Mouse (Mus musculus) E14TG2a.4 (cell line): ENCODE data around the gene Gnao1.

Experiments
- H3K27me3 ChIP-seq: 2 replicates; pipeline ENCODE4 v1.6.1; 2014; ENCODE audit warnings: low read length, control low read depth; ENCODE audit not compliant: insufficient read depth
- H3K36me3 ChIP-seq: 2 replicates; pipeline ENCODE4 v1.6.1; 2014; ENCODE audit warnings: low read length, control low read depth; ENCODE audit not compliant: insufficient read depth
- H3K4me1 ChIP-seq: replicated peaks from 2 replicates; pipeline ENCODE4 v1.6.1; 2014; ENCODE audit warnings: low read depth, low read length, control low read depth
- H3K4me3 ChIP-seq: replicated peaks from 2 replicates; pipeline ENCODE4 v1.5.1; 2014; ENCODE audit warnings: mild to moderate bottlenecking, low read length
- H3K9me3 ChIP-seq: 2 replicates; pipeline ENCODE4 v1.6.1; 2014; ENCODE audit warnings: low read length, control low read depth
- CTCF ChIP-seq: conservative IDR thresholded peaks from 2 replicates; pipeline ENCODE4 v1.5.1; 2014; ENCODE audit warnings: low read length
- NANOG ChIP-seq: IDR thresholded peaks from 2 replicates; pipeline ENCODE4 v1.6.1; 2014; ENCODE audit warnings: borderline replicate concordance, low read length, mixed read lengths
- POU5F1 ChIP-seq: IDR thresholded peaks from 2 replicates; pipeline ENCODE4 v1.6.1; 2014; ENCODE audit warnings: low read length, borderline replicate concordance

Gnao1 gene

GRCm38 (mm10) chr8:93952511-93952910 lies 142.7 kb downstream of the Gnao1 start:
- H3K4me1 ChIP-seq: peaks cover 8% of the 10 kb centered on the region; the same call in 1 of the 2 replicates
- TF ChIP-seq NANOG: no peak
- TF ChIP-seq CTCF: peak; percentile 18; the same call in 1 of the 2 replicates
- TF ChIP-seq POU5F1: no peak
- H3K27me3 ChIP-seq: peaks cover 11% of the 10 kb centered on the region; the same call in 1 of the 2 replicates
- H3K9me3 ChIP-seq: no peaks in the 10 kb centered on the region
- peak overlapping the region; percentile 48 for H3K4me3 ChIP-seq
- no peaks in the 10 kb centered on the region for H3K36me3 ChIP-seq

GRCm38 (mm10) chr8:93958402-93958801 lies 148.6 kb downstream of the Gnao1 start:
- TF ChIP-seq POU5F1: no peak
- Histone ChIP-seq H3K36me3 (no peaks in the 10 kb centered on the region), H3K9me3 (no peaks in the 10 kb centered on the region), H3K4me3 (no peak overlapping the region), H3K27me3 (peaks cover 15% of the 10 kb centered on the region; the same call in 1 of the 2 replicates), H3K4me1 (no peaks in the 10 kb centered on the region; the same call in 1 of the 2 replicates)

- 0 out of 2 replicates have a peak, but pooled peaks cover 8% of the 10 kb centered on the region for H3K27me3 ChIP-seq
- H3K4me3 ChIP-seq: no peak overlapping the region
- no peak for TF ChIP-seq CTCF
- no peak for TF ChIP-seq POU5F1
- TF ChIP-seq NANOG: no peak
- no peaks in the 10 kb centered on the region for H3K4me1 ChIP-seq
- no peaks in the 10 kb centered on the region for H3K36me3 ChIP-seq
- H3K9me3 ChIP-seq: no peaks in the 10 kb centered on the region
Measured at GRCm38 (mm10) chr8:93960909-93961308, 151.1 kb downstream of the Gnao1 start.

- Histone ChIP-seq H3K4me1 (peaks cover 12% of the 10 kb centered on the region), H3K9me3 (no peaks in the 10 kb centered on the region), H3K36me3 (peaks cover 8% of the 10 kb centered on the region; the same call in 1 of the 2 replicates), H3K4me3 (no peak overlapping the region), H3K27me3 (no peaks in the 10 kb centered on the region)
- TF ChIP-seq POU5F1 (no peak), CTCF (no peak), NANOG (no peak)
Measured at GRCm38 (mm10) chr8:93968293-93968692, 158.5 kb downstream of the Gnao1 start.

- H3K4me3 ChIP-seq: no peak overlapping the region
- no peaks in the 10 kb centered on the region for H3K27me3 ChIP-seq
- H3K36me3 ChIP-seq: peaks cover 23% of the 10 kb centered on the region
- H3K9me3 ChIP-seq: no peaks in the 10 kb centered on the region
- H3K4me1 ChIP-seq: peaks cover 12% of the 10 kb centered on the region
- no peak for TF ChIP-seq POU5F1
- no peak for TF ChIP-seq NANOG
- TF ChIP-seq CTCF: no peak
Measured at GRCm38 (mm10) chr8:93969626-93970340, 160.0 kb downstream of the Gnao1 start.

GRCm38 (mm10) chr8:93971451-93971850 lies 161.7 kb downstream of the Gnao1 start:
- peaks cover 12% of the 10 kb centered on the region for H3K4me1 ChIP-seq
- no peak for TF ChIP-seq NANOG
- no peak for TF ChIP-seq CTCF
- no peak for TF ChIP-seq POU5F1
- no peaks in the 10 kb centered on the region for H3K9me3 ChIP-seq
- H3K4me3 ChIP-seq: no peak overlapping the region
- H3K27me3 ChIP-seq: no peaks in the 10 kb centered on the region
- H3K36me3 ChIP-seq: peaks cover 34% of the 10 kb centered on the region

GRCm38 (mm10) chr8:93972211-93972610 lies 162.4 kb downstream of the Gnao1 start:
- peaks cover 34% of the 10 kb centered on the region for H3K36me3 ChIP-seq
- H3K27me3 ChIP-seq: no peaks in the 10 kb centered on the region
- TF ChIP-seq POU5F1: no peak
- TF ChIP-seq CTCF: no peak
- TF ChIP-seq NANOG: no peak
- no peak overlapping the region for H3K4me3 ChIP-seq
- H3K4me1 ChIP-seq: peaks cover 12% of the 10 kb centered on the region
- H3K9me3 ChIP-seq: no peaks in the 10 kb centered on the region

- Histone ChIP-seq H3K4me3 (0 out of 2 replicates have a peak overlapping the region, but pooled peaks have one; percentile 11), H3K4me1 (peaks cover 12% of the 10 kb centered on the region), H3K36me3 (peaks cover 34% of the 10 kb centered on the region), H3K9me3 (no peaks in the 10 kb centered on the region), H3K27me3 (no peaks in the 10 kb centered on the region)
- no peak for TF ChIP-seq CTCF
- no peak for TF ChIP-seq POU5F1
- TF ChIP-seq NANOG: no peak
Measured at GRCm38 (mm10) chr8:93972971-93973734, 163.4 kb downstream of the Gnao1 start.
